Mouse (Mus musculus): ENCODE results near the gene Gbgt1.

GRCm38 (mm10) chr2:28549157-28549556, 52.5 kb downstream of the Gbgt1 start:
- no peak for TF ChIP-seq USF1 (IDR thresholded peaks at IDR 0.05; ENCODE audit: low read depth)
- TF ChIP-seq TCF12 (IDR thresholded peaks at IDR 0.05; ENCODE audit: insufficient read depth, poor library complexity, severe bottlenecking), result no peak
- no peak for TF ChIP-seq POLR2A (IDR thresholded peaks at IDR 0.05; ENCODE audit: insufficient read length, low read depth)
- no peak for TF ChIP-seq E2F4 (IDR thresholded peaks at IDR 0.05; ENCODE audit: insufficient read depth)
- no peak for TF ChIP-seq MAX (IDR thresholded peaks at IDR 0.05; ENCODE audit: low read depth)
- TF ChIP-seq MYOD1 (IDR thresholded peaks at IDR 0.05; ENCODE audit: control insufficient read depth in 1 of 3, insufficient read length in 2 of 3, low read depth in 2 of 3), result no peak
- no peak for TF ChIP-seq CEBPB (IDR thresholded peaks at IDR 0.05; ENCODE audit: insufficient read depth, poor library complexity, severe bottlenecking)
- no peak for TF ChIP-seq POLR2AphosphoS2 (IDR thresholded peaks at IDR 0.05; ENCODE audit: insufficient read length, low read depth)
- TF ChIP-seq MYOG (IDR thresholded peaks at IDR 0.05; ENCODE audit: control insufficient read depth in 1 of 3, insufficient read depth in 1 of 3, insufficient read length in 2 of 3, low read depth in 2 of 3), result no peak
